Mouse (Mus musculus) urinary bladder, postnatal 25 days (tissue): ENCODE measurements around the gene Vmn2r77.
"Not testable (repeated sequence)": the region's sequence is repeated elsewhere in the genome, so short reads cannot be mapped to it uniquely, and the experiment has no call there.

Source experiments
- DNase-seq: peaks from one replicate; pipeline ENCODE4 v3.0.0; 2022; ENCODE audit warnings: low spot score

Vmn2r77 gene

GRCm38 (mm10) chr7:86794727-86795126 is at the start of gene Vmn2r77:
Gene Vmn2r77 (plus strand): TSS chr7:86795027.
- no peak for DNase-seq

- DNase-seq: no peak
Observed at GRCm38 (mm10) chr7:86760751-86761150, 34.1 kb upstream of the Vmn2r77 start.

- no peak for DNase-seq
Observed at GRCm38 (mm10) chr7:86764628-86765027, 30.2 kb upstream of the Vmn2r77 start.

GRCm38 (mm10) chr7:86771621-86772020 is 23.2 kb upstream of the Vmn2r77 start:
- DNase-seq: no peak

GRCm38 (mm10) chr7:86775617-86776325 is 19.1 kb upstream of the Vmn2r77 start, which contains the start of gene Folh1:
Gene Folh1 (minus strand): TSS chr7:86775943.
- DNase-seq: no peak

GRCm38 (mm10) chr7:86815241-86815640 is 20.4 kb downstream of the Vmn2r77 start:
- DNase-seq: not testable (repeated sequence)

- DNase-seq: not testable (repeated sequence)
Observed at GRCm38 (mm10) chr7:86815716-86816115, 20.9 kb downstream of the Vmn2r77 start.

- DNase-seq: no peak
Observed at GRCm38 (mm10) chr7:86816466-86816865, 21.6 kb downstream of the Vmn2r77 start.
